Mouse (Mus musculus) liver, embryonic 11.5 days (tissue): ENCODE measurements around the gene Cfap57. TPM values are rescaled to one million over a fixed set of nuclear protein-coding genes. Genes with fewer than 3 reads are reported as not detected.
A peak's percentile ranks its signal among the peaks of the same experiment; 100 is the strongest.

Experiments
- ATAC-seq: fragments of 200-750 bp; cut with Nextera tagmentation; replicated peaks from 2 replicates; pipeline ENCODE4 v1.8.0; 2017; ENCODE audit warnings: moderate number of reproducible peaks, mild to moderate bottlenecking, moderate TSS enrichment, moderate library complexity; ENCODE audit not compliant: low FRiP score
- DNase-seq: peaks from one replicate; pipeline ENCODE4 v3.0.0-alpha.2; 2017; ENCODE audit warnings: low spot score
- H3K27ac ChIP-seq: fragments of 300-500 bp; sonication (generic); 2 replicates; pipeline ENCODE4 v1.5.1; 2014; ENCODE audit warnings: mild to moderate bottlenecking, low read depth, low read length, control low read depth
- H3K27me3 ChIP-seq: fragments of 300-500 bp; sonication (generic); replicated peaks from 2 replicates; pipeline ENCODE4 v1.6.1; 2014; ENCODE audit warnings: low read length, mixed read lengths; ENCODE audit not compliant: control insufficient read depth, insufficient read depth
- H3K36me3 ChIP-seq: fragments of 300-500 bp; sonication (generic); 2 replicates; pipeline ENCODE4 v1.6.1; 2014; ENCODE audit warnings: mild to moderate bottlenecking, low read length, moderate library complexity, mixed read lengths; ENCODE audit not compliant: control insufficient read depth, insufficient read depth
- H3K4me1 ChIP-seq: fragments of 300-500 bp; sonication (generic); replicated peaks from 2 replicates; pipeline ENCODE4 v1.6.1; 2014; ENCODE audit warnings: low read length, mixed read lengths; ENCODE audit not compliant: control insufficient read depth, insufficient read depth
- H3K4me2 ChIP-seq: fragments of 300-500 bp; sonication (generic); 2 replicates; pipeline ENCODE4 v1.6.1; 2014; ENCODE audit warnings: mild to moderate bottlenecking, control low read depth, moderate library complexity
- H3K4me3 ChIP-seq: fragments of 300-500 bp; sonication (generic); 2 replicates; pipeline ENCODE4 v1.5.1; 2014; ENCODE audit warnings: low read depth, low read length, control low read depth
- H3K9ac ChIP-seq: fragments of 300-500 bp; sonication (generic); 2 replicates; pipeline ENCODE4 v1.6.1; 2014; ENCODE audit warnings: low read depth, low read length, control low read depth
- H3K9me3 ChIP-seq: fragments of 300-500 bp; sonication (generic); 2 replicates; pipeline ENCODE4 v1.6.1; 2016; ENCODE audit warnings: low read length, inconsistent platforms, mixed read lengths; ENCODE audit not compliant: control insufficient read depth
- WGBS: fragments of 180-500 bp; shearing (Covaris S2); extraction: QIAGEN DNeasy Blood & Tissue Kit; methylation state at CpG from one replicate; pipeline ENCODE4 v1.1.7; 2014; 5-methylcytosine and 5-hydroxymethylcytosine counted together
- polyA plus RNA-seq: library from polyadenylated mRNA; unstranded; fragments of >200 nt; fragmentation: Nextera tagmentation; extraction: Ambion mirVana; gene quantifications from 2 replicates; pipeline ENCODE4 v1.2.1, GENCODE M21; 2014

The Cfap57 gene
- polyA plus RNA-seq, 1 experiment from 2014 or later: 0.86 TPM

DNA sequence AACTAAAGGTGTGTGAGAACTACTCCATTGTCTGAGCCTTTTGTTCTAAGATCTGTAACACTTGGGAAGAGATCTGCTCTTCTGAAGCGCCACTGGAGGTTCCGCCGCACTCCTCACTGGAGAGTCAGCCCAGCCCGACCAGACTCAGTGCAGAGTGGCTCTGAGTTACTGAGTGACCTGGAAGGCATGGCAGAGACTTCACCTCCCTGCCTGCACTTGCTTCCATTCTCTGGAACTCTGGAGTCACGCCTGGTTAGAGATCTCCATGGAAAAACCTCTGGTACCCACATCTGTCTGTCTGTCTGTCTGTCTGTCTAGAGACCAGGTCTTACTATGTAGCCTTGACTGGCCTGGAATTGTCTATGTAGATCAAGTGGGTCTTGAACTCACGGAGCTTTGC lies 85.0 kb downstream of the Cfap57 start:
- Histone ChIP-seq H3K27ac (no peak overlapping the region), H3K4me2 (no peak overlapping the region), H3K4me3 (no peak overlapping the region), H3K27me3 (no peaks in the 10 kb centered on the region), H3K9ac (no peak overlapping the region), H3K36me3 (no peaks in the 10 kb centered on the region), H3K9me3 (no peaks in the 10 kb centered on the region), H3K4me1 (0 out of 2 replicates have a peak, but pooled peaks cover 2% of the 10 kb centered on the region)
- DNase-seq (no peak), ATAC-seq (no peak)
- WGBS: 84% methylated on average over 6 of the region's 6 CpGs

DNA sequence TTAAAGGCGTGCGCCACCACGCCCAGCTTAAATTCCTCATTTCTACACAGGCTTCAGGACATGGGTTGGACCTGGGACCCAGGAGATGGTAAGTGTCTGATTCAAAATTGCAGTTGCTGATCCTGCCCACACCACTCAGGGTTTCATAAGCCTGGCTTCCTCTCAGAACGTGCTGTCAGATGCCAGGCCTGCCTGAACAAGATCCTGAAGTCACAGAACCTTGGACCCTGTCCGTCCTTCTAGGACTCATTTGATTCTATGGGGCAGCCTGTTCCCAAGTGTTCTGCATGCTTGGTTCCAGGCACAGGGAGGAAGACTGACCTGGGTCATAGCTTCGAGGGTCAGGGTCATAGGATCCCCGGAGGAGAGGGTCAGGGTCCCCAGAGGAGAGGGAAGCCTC lies 87.0 kb downstream of the Cfap57 start:
- H3K27ac ChIP-seq: no peak overlapping the region
- H3K9me3 ChIP-seq: no peaks in the 10 kb centered on the region
- no peak overlapping the region for H3K4me3 ChIP-seq
- H3K36me3 ChIP-seq: no peaks in the 10 kb centered on the region
- H3K27me3 ChIP-seq: no peaks in the 10 kb centered on the region
- ATAC-seq: no peak
- no peak for DNase-seq
- WGBS: 83% methylated on average over 7 of the region's 7 CpGs
- no peak overlapping the region for H3K4me2 ChIP-seq
- no peak overlapping the region for H3K9ac ChIP-seq
- 0 out of 2 replicates have a peak, but pooled peaks cover 2% of the 10 kb centered on the region for H3K4me1 ChIP-seq

DNA sequence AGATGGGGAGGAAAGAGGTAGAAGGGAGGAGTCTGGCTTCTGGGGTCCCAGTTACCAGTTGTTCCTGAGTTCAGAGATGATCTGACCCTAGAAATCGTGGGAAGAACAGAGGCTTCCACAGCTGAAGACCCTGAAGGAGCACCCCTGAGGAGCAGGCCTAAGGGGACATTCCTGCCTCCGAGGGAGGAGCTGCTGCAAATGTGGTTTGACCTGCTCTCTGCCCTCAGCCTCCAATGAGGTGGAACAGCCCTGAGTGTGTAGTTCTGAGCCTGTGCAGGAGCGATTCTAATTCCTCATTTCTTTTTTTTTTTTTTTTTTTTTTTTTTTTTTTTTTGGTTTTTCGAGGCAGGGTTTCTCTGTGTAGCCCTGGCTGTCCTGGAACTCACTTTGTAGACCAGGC lies 87.4 kb downstream of the Cfap57 start:
- no peak for DNase-seq
- H3K27me3 ChIP-seq: no peaks in the 10 kb centered on the region
- no peak overlapping the region for H3K9ac ChIP-seq
- 0 out of 2 replicates have a peak, but pooled peaks cover 2% of the 10 kb centered on the region for H3K4me1 ChIP-seq
- no peak overlapping the region for H3K27ac ChIP-seq
- no peak for ATAC-seq
- no peak overlapping the region for H3K4me3 ChIP-seq
- no peaks in the 10 kb centered on the region for H3K9me3 ChIP-seq
- H3K4me2 ChIP-seq: no peak overlapping the region
- no peaks in the 10 kb centered on the region for H3K36me3 ChIP-seq
- 56% methylated on average over 3 of the region's 4 CpGs for WGBS

DNA sequence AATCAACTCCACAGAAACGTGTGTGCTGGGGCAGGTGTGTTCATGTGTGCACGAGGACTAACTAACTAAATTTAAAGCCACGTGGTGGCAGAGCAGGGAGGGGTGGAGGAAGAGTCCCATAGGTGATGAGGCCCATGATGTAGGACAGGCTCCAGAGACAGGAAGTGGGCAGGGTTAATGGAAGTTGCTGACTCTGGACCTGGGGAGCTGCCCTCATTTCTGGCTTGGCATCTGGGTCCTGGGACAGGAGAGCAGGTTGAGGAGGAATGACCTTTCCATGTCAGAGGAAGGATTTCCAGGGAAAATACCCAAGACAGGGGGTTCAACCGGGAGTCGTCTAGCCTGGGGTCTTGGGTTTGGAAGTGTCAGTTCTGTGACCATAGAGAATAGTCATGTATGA lies 87.9 kb downstream of the Cfap57 start:
- DNase-seq: no peak
- no peak for ATAC-seq
- H3K36me3 ChIP-seq: no peaks in the 10 kb centered on the region
- no peak overlapping the region for H3K27ac ChIP-seq
- WGBS: 65% methylated on average over 5 of the region's 5 CpGs
- H3K4me2 ChIP-seq: no peak overlapping the region
- H3K27me3 ChIP-seq: no peaks in the 10 kb centered on the region
- H3K9me3 ChIP-seq: no peaks in the 10 kb centered on the region
- no peak overlapping the region for H3K9ac ChIP-seq
- H3K4me1 ChIP-seq: no peaks in the 10 kb centered on the region
- no peak overlapping the region for H3K4me3 ChIP-seq

DNA sequence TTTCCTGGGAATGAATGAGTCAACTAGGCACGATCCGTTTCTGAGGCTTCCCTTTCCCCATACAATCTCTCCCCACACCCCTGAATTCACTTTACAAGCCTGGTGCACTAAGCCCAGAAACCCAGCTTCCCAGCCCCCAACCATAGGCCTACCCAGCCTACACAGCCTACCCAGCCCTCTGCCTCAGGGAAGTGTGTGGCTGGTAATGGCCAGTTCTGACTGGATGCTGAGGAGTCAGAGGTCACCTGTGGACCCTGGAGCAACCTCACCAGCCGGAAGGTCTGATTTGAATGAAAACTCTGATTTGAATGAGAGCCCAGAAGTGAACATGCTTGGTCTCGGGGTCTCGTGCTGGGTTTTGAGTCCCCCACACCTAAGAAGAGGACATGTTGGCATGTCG lies 92.9 kb downstream of the Cfap57 start:
- ATAC-seq (no peak), DNase-seq (no peak)
- Histone ChIP-seq H3K27ac (no peak overlapping the region), H3K9ac (no peak overlapping the region), H3K4me2 (no peak overlapping the region; the same call in 1 of the 2 replicates), H3K4me1 (no peaks in the 10 kb centered on the region), H3K36me3 (no peaks in the 10 kb centered on the region), H3K27me3 (no peaks in the 10 kb centered on the region), H3K4me3 (no peak overlapping the region), H3K9me3 (no peaks in the 10 kb centered on the region)
- 78% methylated on average over 6 of the region's 6 CpGs for WGBS

DNA sequence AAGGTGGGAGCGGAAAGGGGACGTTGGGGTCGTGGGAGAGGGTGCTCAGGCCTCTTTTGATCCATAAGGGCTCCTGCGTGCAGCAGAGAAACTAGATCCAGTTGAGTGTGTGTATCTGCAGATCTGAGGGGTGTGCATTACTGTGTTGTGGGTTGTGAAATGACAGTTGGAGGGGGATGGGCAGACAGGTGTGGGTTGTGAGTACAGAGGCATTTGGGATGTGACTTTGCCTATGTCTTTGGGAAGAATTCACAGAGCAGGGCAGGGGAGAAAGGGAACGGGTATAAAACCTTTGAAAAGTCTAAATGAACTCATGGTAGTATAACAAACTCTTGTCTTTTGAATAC lies 93.3 kb downstream of the Cfap57 start:
- DNase-seq (no peak), ATAC-seq (no peak)
- 0 out of 2 replicates have a peak overlapping the region, but pooled peaks have one; percentile 11 for H3K27ac ChIP-seq
- H3K4me1 ChIP-seq: no peaks in the 10 kb centered on the region
- no peak overlapping the region for H3K9ac ChIP-seq
- peak overlapping the region; percentile 39 for H3K4me2 ChIP-seq
- H3K9me3 ChIP-seq: no peaks in the 10 kb centered on the region
- H3K36me3 ChIP-seq: no peaks in the 10 kb centered on the region
- WGBS: 60% methylated on average over 5 of the region's 5 CpGs
- peak overlapping the region; percentile 26; the same call in 1 of the 2 replicates for H3K4me3 ChIP-seq
- no peaks in the 10 kb centered on the region for H3K27me3 ChIP-seq

DNA sequence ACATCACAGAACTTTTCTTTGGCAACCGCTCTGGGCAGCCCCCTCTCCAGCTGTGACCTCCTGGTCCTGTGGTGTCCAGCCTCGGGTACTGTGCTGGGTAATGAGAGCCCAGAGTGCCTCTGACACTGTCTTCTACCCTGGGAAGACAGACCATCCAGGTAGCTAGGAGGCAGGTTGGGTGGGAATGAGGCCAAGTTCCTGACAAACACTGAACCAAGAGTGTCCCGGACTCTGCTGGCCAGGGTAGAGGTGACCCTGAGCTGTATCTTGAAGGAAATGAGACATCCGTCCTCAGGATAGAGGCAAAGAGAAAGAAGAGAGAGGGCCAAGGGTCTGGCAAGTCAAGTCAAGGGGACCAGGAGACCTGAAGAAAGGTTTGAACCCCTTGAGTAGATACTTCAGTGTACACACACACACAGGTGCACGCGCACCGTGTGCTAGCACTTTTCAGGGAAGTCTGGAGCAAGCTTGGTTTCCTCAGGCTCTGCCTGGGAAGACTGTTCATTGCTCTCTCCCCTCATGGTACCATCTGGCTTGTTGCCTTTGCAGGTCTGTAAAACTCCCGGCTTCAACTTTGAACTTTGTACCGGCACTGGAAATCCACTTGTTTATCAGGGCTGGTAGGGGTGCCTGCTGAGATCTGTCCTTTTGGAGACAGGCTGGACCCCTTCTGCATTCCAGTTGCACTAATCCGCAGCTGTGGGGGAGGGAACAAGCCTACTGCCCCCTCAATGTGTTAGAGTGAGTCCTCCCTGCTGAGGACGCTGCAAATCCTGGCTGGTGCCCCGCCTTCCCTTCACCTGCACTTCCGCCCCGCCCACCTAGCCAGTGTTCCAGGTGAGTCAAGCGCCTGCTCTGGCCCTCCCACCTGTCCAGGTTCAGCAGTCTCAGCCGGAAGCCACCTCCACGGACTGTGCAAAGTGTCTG lies 93.9 kb downstream of the Cfap57 start, which contains the start of gene 2610528J11Rik:
TSS of gene 2610528J11Rik (plus strand) at position 592 of the 927 bp plus-strand sequence.
- no peak for DNase-seq

DNA sequence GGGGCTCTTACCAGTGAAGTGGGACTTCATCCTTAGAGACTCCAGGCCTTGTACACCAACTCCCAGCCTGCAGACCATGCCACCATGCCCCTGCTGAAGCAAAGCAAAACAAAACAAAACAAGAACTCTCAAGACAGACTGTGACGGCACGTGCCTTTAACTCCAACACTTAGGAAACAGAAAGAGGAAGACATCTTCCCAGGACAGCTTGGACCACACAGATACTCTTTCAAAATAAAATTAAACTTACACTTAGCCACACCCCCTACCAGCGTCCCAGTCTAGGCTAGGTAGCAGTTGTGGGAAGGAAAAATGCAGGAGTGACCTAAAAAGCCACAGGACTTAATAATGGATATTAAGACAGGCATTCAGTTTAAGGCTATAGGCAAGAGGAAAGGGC lies 94.8 kb downstream of the Cfap57 start:
- Histone ChIP-seq H3K4me1 (no peaks in the 10 kb centered on the region), H3K27ac (no peak overlapping the region), H3K4me2 (no peak overlapping the region), H3K4me3 (no peak overlapping the region), H3K27me3 (no peaks in the 10 kb centered on the region), H3K36me3 (no peaks in the 10 kb centered on the region), H3K9me3 (no peaks in the 10 kb centered on the region), H3K9ac (no peak overlapping the region)
- DNase-seq: no peak
- no peak for ATAC-seq
- WGBS: 56% methylated on average over 3 of the region's 3 CpGs

More for the DNA sequence above, 93.9 kb downstream of the Cfap57 start, which contains the start of gene 2610528J11Rik:
- peak; percentile 31; the same call in 1 of the 2 replicates for ATAC-seq
- Histone ChIP-seq H3K4me2 (peak within 1 kb of the TSS; percentile 39), H3K9me3 (no peaks in the 10 kb centered on the region), H3K4me1 (no peaks in the 10 kb centered on the region), H3K36me3 (no peaks in the 10 kb centered on the region), H3K27me3 (no peaks in the 10 kb centered on the region), H3K9ac (no peak within 1 kb of the TSS), H3K4me3 (peak within 1 kb of the TSS; percentile 26; the same call in 1 of the 2 replicates), H3K27ac (0 out of 2 replicates have a peak within 1 kb of the TSS, but pooled peaks have one; percentile 11)
- WGBS: 46% methylated on average over 17 of the region's 17 CpGs

DNA sequence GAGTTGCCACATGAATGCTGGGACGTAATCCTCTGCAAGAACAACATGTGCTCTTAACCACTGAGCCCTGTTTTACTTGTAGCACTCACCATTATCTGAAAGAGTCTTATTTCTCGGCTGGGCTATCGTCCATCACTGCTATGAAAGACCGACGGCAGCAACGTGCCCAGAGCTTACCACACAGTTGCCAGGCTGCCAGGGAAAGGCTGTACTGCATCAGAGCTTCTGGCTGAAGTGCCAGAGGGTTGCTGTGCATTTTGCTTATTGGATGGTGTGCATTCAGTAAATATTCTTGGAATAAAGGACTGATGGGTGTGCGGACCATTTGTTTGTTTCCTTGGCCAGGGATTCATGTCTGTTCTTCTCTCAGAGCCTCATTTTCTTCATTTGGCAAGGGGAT lies 96.6 kb downstream of the Cfap57 start:
- Histone ChIP-seq H3K4me3 (no peak overlapping the region), H3K9me3 (no peaks in the 10 kb centered on the region), H3K9ac (no peak overlapping the region), H3K4me2 (no peak overlapping the region), H3K4me1 (no peaks in the 10 kb centered on the region), H3K36me3 (no peaks in the 10 kb centered on the region), H3K27ac (no peak overlapping the region), H3K27me3 (no peaks in the 10 kb centered on the region)
- 75% methylated on average over 7 of the region's 7 CpGs for WGBS
- DNase-seq (no peak), ATAC-seq (no peak)
